Mouse (Mus musculus) WW6 (cell line): ENCODE measurements around the gene Olfr1158.
"Not testable (repeated sequence)": the region's sequence is repeated elsewhere in the genome, so short reads cannot be mapped to it uniquely, and the experiment has no call there.

Experiments used
- DNase-seq: peaks from one replicate; pipeline ENCODE4 v3.0.0-alpha.2; 2013; ENCODE audit warnings: low read depth, low spot score

The Olfr1158 gene

GRCm38 (mm10) chr2:87989813-87990212 lies at the start of gene Olfr1158:
Olfr1158 (plus strand) TSS chr2:87990113.
- no peak for DNase-seq

GRCm38 (mm10) chr2:87945037-87945436 lies 44.9 kb upstream of the Olfr1158 start, which contains the start of gene Olfr1155:
Olfr1155 (minus strand) TSS chr2:87945137.
- DNase-seq: no peak

- DNase-seq: no peak
Observed at GRCm38 (mm10) chr2:87953000-87953399, 36.9 kb upstream of the Olfr1158 start, which contains the start of gene Olfr1156. Olfr1156 (minus strand) TSS chr2:87953100.

GRCm38 (mm10) chr2:87968199-87968598 lies 21.7 kb upstream of the Olfr1158 start, which contains the start of gene Olfr1157:
Olfr1157 (minus strand) TSS chr2:87968299.
- no peak for DNase-seq

GRCm38 (mm10) chr2:87974563-87974962 lies 15.3 kb upstream of the Olfr1158 start, which contains the start of gene Olfr74:
Olfr74 (minus strand) TSS chr2:87974663.
- DNase-seq: no peak

- no peak for DNase-seq
Observed at GRCm38 (mm10) chr2:88007515-88008318, 17.8 kb downstream of the Olfr1158 start, which contains the start of gene Olfr1160. Olfr1160 (minus strand) TSS chr2:88008268.

- not testable (repeated sequence) for DNase-seq
Observed at GRCm38 (mm10) chr2:88022474-88022873, 32.6 kb downstream of the Olfr1158 start, which contains the start of gene Olfr1161. Olfr1161 (plus strand) TSS chr2:88022774.

GRCm38 (mm10) chr2:88037599-88037998 lies 47.7 kb downstream of the Olfr1158 start, which contains the start of gene Olfr73:
Olfr73 (minus strand) TSS chr2:88037699.
- no peak for DNase-seq
